In genomic region chr4:86504656-86505055, GRCm38 (mm10) we compare ENCODE assay signal across 37 mouse cellular contexts. TPM values are rescaled to one million over a fixed set of nuclear protein-coding genes. Genes with fewer than 3 reads are reported as not detected.
DNase-seq lines count a peak whose midpoint lies in the region; TF ChIP-seq lines count a peak whose summit lies in the region.
"Had no signal": no experiment of that assay in that cellular context is flagged by ENCODE, and none has a peak within 500 bp of the region (broad histone marks: within the 10 kb centered on the region; RNA-seq: fewer than 3 reads in every experiment).

No protein-coding gene starts in this region.

- TF ChIP-seq CTCF in thymus, adult 2 months (IDR thresholded peaks at IDR 0.05; ENCODE audit: borderline replicate concordance, control insufficient read depth, extremely low read depth, insufficient read depth, low read length, poor library complexity), result no peak

- intact Hi-C loops in gastrocnemius, postnatal 14 days (cut with DNase I; ENCODE audit: low total_unique reads), result no loop called here

- WGBS in heart, embryonic 10.5 days, result 70% methylated on average over 6 of the region's 6 CpGs
- 80% methylated on average over 6 of the region's 6 CpGs for WGBS in thymus, adult 2 months

- H3K27me3 ChIP-seq in heart, embryonic 10.5 days (ENCODE audit: insufficient read depth, poor library complexity, severe bottlenecking), result no peaks in the 10 kb centered on the region
- H3K27me3 ChIP-seq in thymus, adult 2 months (ENCODE audit: control insufficient read depth, insufficient read depth, low read length), result no peaks in the 10 kb centered on the region
- H3K27me3 ChIP-seq: embryonic facial prominence, embryonic 13.5 days; forebrain, embryonic 12.5 days; hindbrain, embryonic 12.5 days; intestine, embryonic 15.5 days; megakaryocyte, embryonic 14.5 days; midbrain, embryonic 12.5 days; neural tube, embryonic 13.5 days had no signal

- H3K4me3 ChIP-seq in heart, embryonic 10.5 days, result no peak overlapping the region
- no peak overlapping the region for H3K4me3 ChIP-seq in thymus, adult 2 months (ENCODE audit: control insufficient read depth, insufficient read depth, low read length)
- H3K4me3 ChIP-seq: embryonic facial prominence, embryonic 13.5 days; erythroblast, embryonic 14.5 days; forebrain, embryonic 12.5 days; heart, adult 2 months; hindbrain, embryonic 12.5 days; intestine, embryonic 15.5 days; megakaryocyte, embryonic 14.5 days; midbrain, embryonic 12.5 days; myocyte; neural tube, embryonic 13.5 days had no signal

- no peaks in the 10 kb centered on the region for H3K36me3 ChIP-seq in heart, embryonic 10.5 days
- H3K36me3 ChIP-seq in thymus, adult 2 months (ENCODE audit: control insufficient read depth, insufficient read depth, low read length), result no peaks in the 10 kb centered on the region
- H3K36me3 ChIP-seq: embryonic facial prominence, embryonic 13.5 days; forebrain, embryonic 12.5 days; hindbrain, embryonic 12.5 days; intestine, embryonic 15.5 days; midbrain, embryonic 12.5 days; neural tube, embryonic 13.5 days had no signal

- peak; percentile 5 to 7 for DNase-seq in cerebellum, postnatal 36 days
- DNase-seq in cerebellum, adult 9-11 months, result no peak
- peak; percentile 19 to 44 for DNase-seq in heart, adult 18-20 months
- DNase-seq in heart, embryonic 10.5 days (ENCODE audit: low spot score), result no peak
- DNase-seq in gastrocnemius, postnatal 14 days, result peak; percentile 27
- DNase-seq in gonadal fat pad, adult 2 months (ENCODE audit: low read depth), result peak; percentile 38
- no peak for DNase-seq in neural tube, embryonic 10.5 days (ENCODE audit: extremely low spot score, low spot score)
- no peak for DNase-seq in thymus, adult 2 months
- DNase-seq: adrenal gland, postnatal 36 days; B cell, adult 2 months; embryo, embryonic 11 days; forebrain, postnatal 0 days; heart, postnatal 36 days; kidney, adult 2 months; kidney, postnatal 36 days; lung, postnatal 4 days had no signal

- H3K4me1 ChIP-seq in heart, embryonic 10.5 days, result no peaks in the 10 kb centered on the region
- H3K4me1 ChIP-seq in thymus, adult 2 months (replicated peaks; ENCODE audit: control insufficient read depth, insufficient read depth, low read length), result no peaks in the 10 kb centered on the region
- H3K4me1 ChIP-seq: embryonic facial prominence, embryonic 13.5 days; forebrain, embryonic 12.5 days; hindbrain, embryonic 12.5 days; intestine, embryonic 15.5 days; megakaryocyte, embryonic 14.5 days; midbrain, embryonic 12.5 days; neural tube, embryonic 13.5 days had no signal

- TF ChIP-seq POLR2A in thymus, adult 2 months (IDR thresholded peaks at IDR 0.05; ENCODE audit: control insufficient read depth, extremely low read depth, insufficient read depth, low read length, poor library complexity), result no peak

- H3K9me3 ChIP-seq in heart, embryonic 10.5 days, result no peaks in the 10 kb centered on the region
- H3K9me3 ChIP-seq: embryonic facial prominence, embryonic 13.5 days; forebrain, embryonic 12.5 days; hindbrain, embryonic 12.5 days; intestine, embryonic 15.5 days; megakaryocyte, embryonic 14.5 days; midbrain, embryonic 12.5 days; neural tube, embryonic 13.5 days had no signal

- no peak overlapping the region for H3K27ac ChIP-seq in heart, embryonic 10.5 days
- no peak overlapping the region for H3K27ac ChIP-seq in thymus, adult 2 months (ENCODE audit: control insufficient read depth, insufficient read depth, low read length)
- H3K27ac ChIP-seq: embryonic facial prominence, embryonic 13.5 days; forebrain, embryonic 12.5 days; heart, adult 2 months; hindbrain, embryonic 12.5 days; hindbrain, postnatal 0 days; intestine, embryonic 15.5 days; midbrain, embryonic 12.5 days; neural tube, embryonic 13.5 days had no signal

RNA-seq across cellular contexts. Expression of gene Saxo1, which starts 53.5 kb away (rescaled TPM):
- not detected for total RNA-seq in heart, adult 18-20 months (2021)
- not detected in 2 replicates for polyA plus RNA-seq in heart, embryonic 10.5 days (2016; fragmentation: Nextera tagmentation; extraction: Ambion mirVana)
- under 1 TPM in 1 of 2 experiments, not detected in 1; 0.29 TPM for total RNA-seq in gastrocnemius, postnatal 14 days (2021)
- polyA plus RNA-seq in gonadal fat pad, adult 2 months (2012; rRNA removed), result 0.28 and 0.34 TPM in 2 replicates
- polyA plus RNA-seq in thymus, adult 2 months (2012; rRNA removed), result 0.06 and 0.08 TPM in 2 replicates
- total RNA-seq: adrenal gland, adult 18-20 months; adrenal gland, postnatal 36 days; forebrain, postnatal 0 days; heart, adult 2 months; heart, postnatal 36 days; hindbrain, postnatal 0 days; layer of hippocampus, adult 8-10 months; layer of hippocampus, postnatal 25 days; left cerebral cortex, adult 8-10 months; liver, adult 2 months; midbrain, postnatal 0 days had no signal
- polyA plus RNA-seq: erythroblast, embryonic 14.5 days; forebrain, embryonic 12.5 days; forebrain, postnatal 0 days; heart, embryonic 16.5 days; hindbrain, embryonic 12.5 days; hindbrain, postnatal 0 days; intestine, embryonic 15.5 days; liver, adult 2 months; liver, embryonic 16.5 days; midbrain, embryonic 12.5 days; midbrain, postnatal 0 days; myocyte; neural tube, embryonic 13.5 days; small intestine, adult 2 months; stomach, embryonic 14.5 days had no signal

Comparison
In these comparisons a context has a peak if more than half of its experiments do, and no peak if none do; other contexts are left out.
1. DNase-seq: peak in cerebellum, postnatal 36 days (2 of 2), heart, adult 18-20 months (2 of 2), gastrocnemius, postnatal 14 days (single experiment) and gonadal fat pad, adult 2 months (single experiment); none in cerebellum, adult 9-11 months (single experiment), heart, embryonic 10.5 days (single experiment), neural tube, embryonic 10.5 days (single experiment) and thymus, adult 2 months (single experiment).